Mouse (Mus musculus): ENCODE results near the gene Olfr1155.

- TF ChIP-seq CTCF (conservative IDR thresholded peaks at IDR 0.05; ENCODE audit: insufficient read depth, insufficient read length, low read depth, low read length), result no peak
- no peak for TF ChIP-seq POLR2A (IDR thresholded peaks at IDR 0.05; ENCODE audit: low read depth, low read length)
These were observed at the start of gene Olfr1155 for GRCm38 (mm10) chr2:87945037-87945436.
